Mouse (Mus musculus) megakaryocyte, embryonic 14.5 days (primary cell): ENCODE data around the gene Epha10.

Experiments used
- FLI1 ChIP-seq: IDR thresholded peaks from 2 replicates; pipeline ENCODE4 v1.6.1; 2012; ENCODE audit warnings: low read length, inconsistent platforms, mixed read lengths
- GATA1 ChIP-seq: IDR thresholded peaks from 3 replicates; pipeline ENCODE4 v1.6.1; 2012; ENCODE audit warnings: mixed read lengths, low read length, inconsistent platforms, borderline replicate concordance

- TF ChIP-seq GATA1 (no peak), FLI1 (no peak)
These were observed 63.1 kb downstream of the Epha10 start for GRCm38 (mm10) chr4:124943781-124944180.
